Mouse (Mus musculus) stomach, postnatal 0 days (tissue): Measurements from ENCODE around the gene Fads3. TPM values are rescaled to one million over a fixed set of nuclear protein-coding genes. Genes with fewer than 3 reads are reported as not detected.

Source experiments
- ATAC-seq: fragments of 200-750 bp; cut with Nextera tagmentation; 2 replicates; pipeline ENCODE4 v1.8.0; 2017; ENCODE audit not compliant: low FRiP score, low TSS enrichment
- DNase-seq: peaks from one replicate; pipeline ENCODE4 v3.0.0-alpha.2; 2016; ENCODE audit warnings: low spot score
- H3K27ac ChIP-seq: fragments of 300-500 bp; sonication (generic); replicated peaks from 2 replicates; pipeline ENCODE4 v1.5.1; 2014; ENCODE audit warnings: mild to moderate bottlenecking, control low read depth
- H3K27me3 ChIP-seq: fragments of 300-500 bp; sonication (generic); 2 replicates; pipeline ENCODE4 v1.6.1; 2014; ENCODE audit warnings: low read length; ENCODE audit not compliant: control insufficient read depth, insufficient read depth
- H3K36me3 ChIP-seq: fragments of 300-500 bp; sonication (generic); 2 replicates; pipeline ENCODE4 v1.6.1; 2014; ENCODE audit warnings: low read length, mixed read lengths; ENCODE audit not compliant: control insufficient read depth, insufficient read depth
- H3K4me1 ChIP-seq: fragments of 300-500 bp; sonication (generic); replicated peaks from 2 replicates; pipeline ENCODE4 v1.6.1; 2014; ENCODE audit warnings: antibody characterized with exemption; ENCODE audit not compliant: control insufficient read depth, insufficient read depth
- H3K4me2 ChIP-seq: fragments of 300-500 bp; sonication (generic); replicated peaks from 2 replicates; pipeline ENCODE4 v1.6.1; 2014; ENCODE audit warnings: low read depth, mild to moderate bottlenecking, control low read depth, moderate library complexity
- H3K4me3 ChIP-seq: fragments of 300-500 bp; sonication (generic); 2 replicates; pipeline ENCODE4 v1.5.1; 2014; ENCODE audit warnings: low read depth, low read length, control low read depth
- H3K9ac ChIP-seq: fragments of 300-500 bp; sonication (generic); 2 replicates; pipeline ENCODE4 v1.6.1; 2014; ENCODE audit warnings: mild to moderate bottlenecking, low read length, control low read depth, mixed read lengths
- H3K9me3 ChIP-seq: fragments of 300-500 bp; sonication (generic); 2 replicates; pipeline ENCODE4 v1.6.1; 2016; ENCODE audit warnings: low read length; ENCODE audit not compliant: control insufficient read depth
- CTCF ChIP-seq: IDR thresholded peaks from 2 replicates; pipeline ENCODE4 v1.5.1; 2016; ENCODE audit warnings: antibody characterized with exemption, low read depth, mild to moderate bottlenecking, moderate library complexity
- EP300 ChIP-seq: optimal IDR thresholded peaks from 2 replicates; pipeline ENCODE3; 2016; ENCODE audit warnings: antibody characterized with exemption
- WGBS: fragments of 180-500 bp; shearing (Covaris S2); extraction: QIAGEN DNeasy Blood & Tissue Kit; methylation state at CpG from one replicate; pipeline ENCODE4 v1.1.7; 2014; 5-methylcytosine and 5-hydroxymethylcytosine counted together
- polyA plus RNA-seq: library from polyadenylated mRNA; unstranded; fragments of >200 nt; fragmentation: Nextera tagmentation; extraction: Ambion mirVana; gene quantifications from 2 replicates; pipeline ENCODE4 v1.2.1, GENCODE M21; 2015

Fads3 gene
- polyA plus RNA-seq, 1 experiment from 2014 or later: 27.5 TPM

- no peak for DNase-seq
- no peaks in the 10 kb centered on the region for H3K27me3 ChIP-seq
- peak overlapping the region; percentile 65; the same call in 1 of the 2 replicates for H3K27ac ChIP-seq
- no peak overlapping the region for H3K9ac ChIP-seq
- TF ChIP-seq EP300: no peak
- TF ChIP-seq CTCF: no peak
- no peak for ATAC-seq
- H3K4me2 ChIP-seq: peak overlapping the region; percentile 97; the same call in 1 of the 2 replicates
- H3K36me3 ChIP-seq: no peaks in the 10 kb centered on the region
- H3K4me3 ChIP-seq: no peak overlapping the region
- peaks cover 8% of the 10 kb centered on the region for H3K4me1 ChIP-seq
- no peaks in the 10 kb centered on the region for H3K9me3 ChIP-seq
- 66% methylated on average over 4 of the region's 4 CpGs for WGBS
Measured at GRCm38 (mm10) chr19:10042816-10043215, 1.4 kb downstream of the Fads3 start.

- Histone ChIP-seq H3K9ac (no peak overlapping the region), H3K27ac (peak overlapping the region; percentile 35; the same call in 1 of the 2 replicates), H3K4me3 (no peak overlapping the region), H3K9me3 (no peaks in the 10 kb centered on the region), H3K4me1 (peaks cover 8% of the 10 kb centered on the region), H3K36me3 (no peaks in the 10 kb centered on the region), H3K27me3 (no peaks in the 10 kb centered on the region), H3K4me2 (peak overlapping the region; percentile 97; the same call in 1 of the 2 replicates)
- no peak for ATAC-seq
- TF ChIP-seq EP300 (no peak), CTCF (no peak)
- no peak for DNase-seq
Measured at GRCm38 (mm10) chr19:10043643-10044042, 2.3 kb downstream of the Fads3 start.

DNA sequence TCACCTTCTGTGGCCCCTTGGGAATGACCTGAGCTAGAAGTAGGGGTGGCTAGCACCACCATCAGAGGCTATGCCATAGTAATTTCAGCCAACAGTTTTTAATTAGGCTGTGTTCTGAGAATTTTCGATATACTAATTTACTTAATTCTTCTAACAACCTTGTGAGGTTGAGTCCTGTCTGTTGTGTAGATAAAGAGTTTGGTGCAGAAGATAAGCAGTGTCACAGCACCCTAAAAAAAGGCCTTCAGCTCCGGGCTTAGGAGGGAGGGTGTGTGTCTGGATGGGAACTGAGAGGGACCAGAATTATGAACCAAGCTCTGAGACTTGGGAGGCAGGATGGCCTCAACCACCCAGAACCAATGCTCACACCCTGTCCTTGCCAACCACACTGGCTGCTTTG lies 4.3 kb downstream of the Fads3 start:
- H3K4me1 ChIP-seq: peaks cover 5% of the 10 kb centered on the region
- ATAC-seq: no peak
- 78% methylated on average over 2 of the region's 2 CpGs for WGBS

DNA sequence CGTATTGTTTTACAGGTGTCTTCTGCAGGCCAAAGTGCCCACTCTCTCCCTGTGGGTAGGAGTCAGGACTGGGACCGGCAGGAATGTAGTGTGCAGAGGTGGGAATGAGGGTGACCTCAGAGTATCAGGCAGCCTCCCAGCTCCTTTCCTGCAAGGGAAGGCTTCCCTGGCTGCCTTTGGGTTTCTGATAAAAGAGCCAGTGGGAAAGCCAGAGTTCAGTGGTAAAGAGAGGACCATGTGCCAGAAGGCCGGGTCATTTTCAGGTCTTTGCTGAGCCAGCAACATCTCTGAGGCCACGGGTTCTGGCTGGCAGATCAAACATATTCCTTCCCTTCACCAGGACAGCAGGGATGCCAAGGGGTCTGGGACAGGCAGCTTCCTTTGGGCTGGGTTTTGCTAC lies 5.0 kb downstream of the Fads3 start:
- no peak overlapping the region for H3K4me3 ChIP-seq
- H3K27ac ChIP-seq: no peak overlapping the region
- H3K9me3 ChIP-seq: no peaks in the 10 kb centered on the region

More for the DNA sequence above, 4.3 kb downstream of the Fads3 start:
- Histone ChIP-seq H3K36me3 (no peaks in the 10 kb centered on the region), H3K27me3 (no peaks in the 10 kb centered on the region), H3K4me2 (no peak overlapping the region), H3K9me3 (no peaks in the 10 kb centered on the region), H3K27ac (no peak overlapping the region), H3K4me3 (no peak overlapping the region), H3K9ac (no peak overlapping the region)
- TF ChIP-seq CTCF: no peak
- no peak for TF ChIP-seq EP300
- no peak for DNase-seq

DNA sequence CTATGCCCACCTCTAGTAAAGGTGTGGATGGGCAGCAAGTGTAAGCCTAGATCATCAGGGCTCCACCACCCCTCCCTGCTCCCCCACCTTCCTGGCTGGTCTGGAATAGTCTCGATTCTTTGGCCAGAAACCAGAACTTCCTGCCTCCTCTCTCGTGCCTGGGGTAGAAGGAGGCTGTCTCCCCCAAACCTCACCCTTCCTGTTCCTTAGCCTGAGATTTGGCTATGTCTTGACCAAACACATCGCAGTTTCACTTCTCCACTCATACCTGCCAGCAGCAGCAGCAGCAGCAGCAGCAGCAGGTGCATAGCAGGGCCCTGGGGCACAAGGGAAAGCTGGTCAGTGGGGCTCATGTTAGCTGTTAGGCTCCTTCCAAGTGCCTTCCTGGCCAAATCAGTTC lies 5.6 kb downstream of the Fads3 start:
- Histone ChIP-seq H3K27me3 (no peaks in the 10 kb centered on the region), H3K9me3 (no peaks in the 10 kb centered on the region), H3K27ac (no peak overlapping the region), H3K9ac (no peak overlapping the region), H3K4me1 (peaks cover 5% of the 10 kb centered on the region), H3K4me3 (no peak overlapping the region), H3K4me2 (no peak overlapping the region), H3K36me3 (no peaks in the 10 kb centered on the region)
- WGBS: 27% methylated on average over 3 of the region's 3 CpGs
- DNase-seq: no peak
- no peak for TF ChIP-seq CTCF
- no peak for TF ChIP-seq EP300
- no peak for ATAC-seq

More for the DNA sequence above, 5.0 kb downstream of the Fads3 start:
- 61% methylated on average over 4 of the region's 4 CpGs for WGBS
- Histone ChIP-seq H3K9ac (peak overlapping the region; percentile 18; the same call in 1 of the 2 replicates), H3K27me3 (no peaks in the 10 kb centered on the region), H3K36me3 (no peaks in the 10 kb centered on the region), H3K4me2 (no peak overlapping the region), H3K4me1 (peaks cover 5% of the 10 kb centered on the region)
- DNase-seq: no peak
- ATAC-seq: no peak
- TF ChIP-seq EP300 (no peak), CTCF (no peak)

GRCm38 (mm10) chr19:10049533-10049932 lies 8.2 kb downstream of the Fads3 start:
- Histone ChIP-seq H3K27ac (0 out of 2 replicates have a peak overlapping the region, but pooled peaks have one; percentile 24), H3K36me3 (peaks cover 6% of the 10 kb centered on the region), H3K9me3 (no peaks in the 10 kb centered on the region), H3K4me3 (no peak overlapping the region), H3K9ac (no peak overlapping the region), H3K4me2 (no peak overlapping the region), H3K27me3 (no peaks in the 10 kb centered on the region), H3K4me1 (no peaks in the 10 kb centered on the region; the same call in 1 of the 2 replicates)
- no peak for DNase-seq
- TF ChIP-seq CTCF (no peak), EP300 (no peak)
- no peak for ATAC-seq
